Mouse (Mus musculus) ovary, adult 2 months (tissue): Measurements from ENCODE around the gene Atad2b. TPM values are rescaled to one million over a fixed set of nuclear protein-coding genes. Genes with fewer than 3 reads are reported as not detected.

Experiments used
- polyA plus RNA-seq: library from polyadenylated mRNA; depleted of rRNA; stranded (reverse); fragments of >200 nt; gene quantifications from 2 replicates; pipeline ENCODE4 v1.2.3, GENCODE M21; 2012; rRNA removed

Gene Atad2b
- polyA plus RNA-seq = 14.7 and 54.1 TPM in 2 replicates

GRCm38 (mm10) chr12:4916994-4917804 lies at the start of gene Atad2b:
Atad2b (plus strand) TSS chr12:4917353.

GRCm38 (mm10) chr12:4874161-4874927 lies 42.8 kb upstream of the Atad2b start, which contains the start of gene Mfsd2b:
Mfsd2b (minus strand) TSS chr12:4874359.

GRCm38 (mm10) chr12:4906951-4907906 lies 9.9 kb upstream of the Atad2b start, which contains the start of gene Ubxn2a:
Ubxn2a (minus strand) TSS chr12:4907705.

Other genes with a start within 250 kb of the Atad2b start
- gene Fam228a, start 178.9 kb upstream of the Atad2b start, polyA plus RNA-seq = 0.10 and 0.22 TPM in 2 replicates
- gene Pfn4, start 148.3 kb upstream of the Atad2b start, polyA plus RNA-seq = 0.19 and 1.1 TPM in 2 replicates
- 1.2 and 2.0 TPM in 2 replicates for gene Fam228b, start 148.1 kb upstream of the Atad2b start, polyA plus RNA-seq
- gene Sf3b6, start 99.8 kb upstream of the Atad2b start, polyA plus RNA-seq = 42.0 and 59.0 TPM in 2 replicates
- 5.3 TPM in 2 replicates for gene Fkbp1b, start 75.8 kb upstream of the Atad2b start, polyA plus RNA-seq
- 6.1 and 7.8 TPM in 2 replicates for gene Wdcp, start 74.0 kb upstream of the Atad2b start, polyA plus RNA-seq
- gene Mfsd2b, start 43.0 kb upstream of the Atad2b start, polyA plus RNA-seq = 0.78 and 1.4 TPM in 2 replicates
- gene Ubxn2a, start 9.6 kb upstream of the Atad2b start, polyA plus RNA-seq = 3.9 and 5.7 TPM in 2 replicates